Mouse (Mus musculus): ENCODE measurements around the gene Reep1.

Reep1 gene

DNA sequence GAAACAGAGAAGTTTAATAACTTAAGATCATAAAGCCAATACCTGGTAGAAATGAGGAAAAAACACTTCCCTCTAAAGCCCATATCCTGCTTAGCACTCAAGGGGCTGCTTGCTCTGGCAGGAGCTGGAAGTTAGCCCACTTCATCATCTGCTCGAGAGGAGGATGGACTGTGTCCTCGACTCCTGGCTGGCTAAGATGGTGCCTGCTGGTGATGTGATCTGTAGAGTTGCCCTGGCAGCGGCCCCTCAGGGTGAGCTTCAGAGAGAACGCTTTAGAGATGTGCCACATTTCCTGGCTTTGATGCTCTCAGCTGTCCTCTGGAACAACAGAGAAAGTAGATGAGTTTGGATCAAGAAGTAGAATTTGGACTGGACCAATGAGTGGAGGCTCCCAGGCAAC, 31.2 kb downstream of the Reep1 start:
- DNase-seq = no peak

DNA sequence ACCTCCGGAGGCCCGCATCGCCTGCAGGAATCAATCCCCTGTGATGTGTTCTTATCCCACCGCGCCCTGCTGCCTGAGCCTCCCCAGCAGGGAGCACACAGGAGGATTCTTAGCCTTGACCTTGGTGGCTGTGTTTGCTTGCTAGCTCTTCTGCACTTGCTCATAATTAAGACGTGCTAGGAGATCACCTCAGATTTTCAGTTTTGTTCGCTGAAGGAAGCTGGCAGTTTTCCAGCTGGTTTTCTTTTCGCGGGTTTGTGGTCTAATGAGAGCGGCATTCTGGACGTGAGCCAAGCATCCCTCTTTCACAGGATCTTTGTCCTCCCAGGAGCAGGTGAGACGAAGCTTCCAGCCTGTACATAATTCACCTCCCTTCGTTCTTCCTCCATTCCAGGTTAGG, 33.6 kb downstream of the Reep1 start:
- DNase-seq = no peak

DNA sequence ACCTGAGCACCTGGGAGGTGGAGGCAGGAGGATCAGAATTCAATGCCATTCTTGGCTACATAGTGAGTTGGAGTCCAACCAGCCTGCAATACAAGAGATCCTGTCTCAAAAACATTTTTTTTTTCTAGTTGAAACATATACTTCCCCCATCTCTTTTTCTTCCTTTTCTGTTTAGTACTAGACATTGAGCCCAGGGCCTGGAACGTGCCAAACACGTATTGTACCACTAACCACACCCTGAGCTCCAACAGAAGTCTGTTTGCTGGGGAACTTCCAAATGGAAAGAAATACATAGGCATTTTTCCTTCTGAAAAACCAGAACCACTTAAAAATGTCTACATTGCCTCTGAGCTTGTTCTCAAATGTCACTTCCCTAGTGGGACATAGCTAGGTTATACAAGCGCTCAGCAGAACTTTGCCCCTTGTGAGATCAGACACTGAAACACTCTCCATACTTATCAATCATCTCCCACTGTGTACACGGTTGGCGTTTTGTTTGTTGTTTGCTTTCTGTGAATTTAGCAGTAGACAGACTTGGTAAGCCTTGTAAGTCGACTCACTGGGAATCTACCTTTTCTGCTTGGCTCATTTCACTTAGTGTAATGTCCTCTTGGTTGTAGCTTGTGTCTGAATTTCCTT, 34.8 kb downstream of the Reep1 start:
- no peak for DNase-seq

DNA sequence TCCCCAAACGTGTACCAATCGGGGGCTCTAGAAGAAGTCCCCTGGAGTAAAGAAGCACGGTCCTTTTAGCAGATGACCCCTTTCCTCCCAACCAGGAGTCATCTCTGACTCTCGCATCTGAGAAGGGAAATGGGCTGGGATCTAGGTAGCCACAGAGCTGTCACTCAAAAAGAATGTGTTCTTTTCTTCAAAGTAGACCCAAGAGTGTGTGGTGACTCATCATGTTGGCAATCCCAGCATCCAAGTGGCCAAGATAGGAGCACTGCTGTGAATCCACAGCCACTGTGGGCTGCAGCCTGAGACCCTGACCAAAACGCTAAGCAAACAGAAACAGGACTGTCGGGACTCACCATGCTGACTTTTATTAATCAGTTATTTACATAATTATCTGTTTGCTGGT, 37.6 kb downstream of the Reep1 start:
- no peak for DNase-seq

DNA sequence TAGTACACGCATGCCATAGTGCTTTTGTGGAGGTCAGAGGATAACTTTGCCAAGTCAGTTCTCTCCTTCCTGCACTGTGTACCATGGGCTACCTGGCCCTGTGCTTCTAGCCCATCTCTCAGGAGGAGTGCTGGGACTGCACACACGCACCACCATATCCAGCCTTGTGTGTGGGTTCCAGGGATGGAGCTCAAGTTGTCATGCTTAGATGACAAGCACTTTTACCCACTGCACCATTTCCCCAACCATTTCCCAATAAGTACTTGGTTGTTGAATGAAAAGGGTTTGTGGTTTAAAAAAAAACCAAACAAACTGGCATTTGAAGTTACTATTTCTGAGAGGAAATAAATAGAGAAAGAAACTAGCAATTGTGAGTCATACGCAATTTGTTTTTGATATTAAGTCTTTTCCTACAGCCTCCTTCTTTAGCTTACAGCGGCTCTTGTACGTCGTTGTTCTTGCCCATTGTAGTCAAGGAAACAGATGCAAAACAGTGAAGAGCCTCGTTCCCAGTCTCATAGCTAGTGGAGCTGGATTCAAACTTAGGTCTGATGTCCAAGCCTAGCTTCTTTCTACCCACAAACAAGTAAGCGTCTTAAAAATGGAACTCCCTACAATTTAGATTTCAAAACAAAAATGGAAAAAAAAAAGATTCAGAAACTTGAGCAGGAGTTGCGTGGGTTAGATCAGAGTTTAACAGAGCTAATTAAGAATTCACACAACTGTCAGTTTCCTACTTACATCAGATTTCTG, 38.3 kb downstream of the Reep1 start:
- DNase-seq = no peak

DNA sequence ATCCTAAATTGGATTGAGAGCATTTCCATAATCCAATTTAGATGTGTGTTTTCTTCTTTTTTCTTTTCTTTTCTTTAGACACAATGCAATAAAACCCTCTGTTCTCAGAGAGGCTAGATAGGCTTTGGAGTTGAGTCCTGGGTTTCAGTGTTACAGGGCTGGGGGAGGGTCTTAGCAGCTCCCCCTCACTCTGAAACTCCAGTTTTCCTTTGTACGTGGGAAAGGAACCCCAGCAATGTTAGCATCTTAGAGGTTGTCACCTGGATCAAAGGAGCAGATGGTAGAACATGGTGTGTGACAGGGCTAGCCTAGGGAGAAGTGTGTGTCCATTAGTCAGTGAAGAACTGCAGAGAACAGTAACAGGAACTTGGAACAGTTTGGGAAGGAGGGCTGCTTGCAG, 38.9 kb downstream of the Reep1 start:
- no peak for DNase-seq

DNA sequence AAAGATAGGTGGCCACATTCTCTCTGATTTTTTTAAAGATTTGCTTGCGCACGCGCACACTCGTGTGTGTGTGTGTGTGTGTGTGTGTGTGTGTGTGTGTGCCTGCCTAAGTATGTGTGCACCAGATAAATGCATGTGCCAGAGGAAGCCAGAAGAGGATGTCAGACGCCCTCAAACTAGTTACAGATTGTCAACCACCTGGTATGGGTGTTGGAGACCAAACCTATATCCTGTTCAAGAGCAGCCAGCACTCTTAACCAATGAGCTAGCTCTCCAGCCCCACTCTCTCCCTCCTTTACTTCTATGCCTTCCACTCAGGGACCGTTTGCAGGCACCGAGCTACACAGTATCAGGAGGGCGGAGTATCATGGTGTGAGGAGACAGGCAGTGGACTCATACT, 39.5 kb downstream of the Reep1 start:
- no peak for DNase-seq

DNA sequence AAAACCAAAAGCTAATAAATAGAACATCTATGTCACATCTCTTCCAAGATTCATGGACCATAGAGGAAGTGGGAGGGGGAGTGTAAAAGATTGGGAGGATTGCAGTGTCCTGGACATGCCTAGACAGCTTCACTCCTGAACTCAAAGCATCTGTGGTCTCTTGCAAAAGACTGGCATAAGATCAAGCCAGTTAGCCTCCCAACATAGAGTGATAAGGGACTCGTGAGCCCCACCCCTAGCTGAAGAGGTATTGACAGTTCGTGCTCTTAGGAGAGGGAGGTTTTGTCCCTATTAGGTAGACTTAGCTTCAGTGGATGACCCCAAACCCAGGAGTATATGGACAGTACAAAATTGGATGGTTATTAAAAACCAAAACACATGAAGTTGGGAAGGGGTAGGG, 44.2 kb downstream of the Reep1 start:
- DNase-seq = no peak

DNA sequence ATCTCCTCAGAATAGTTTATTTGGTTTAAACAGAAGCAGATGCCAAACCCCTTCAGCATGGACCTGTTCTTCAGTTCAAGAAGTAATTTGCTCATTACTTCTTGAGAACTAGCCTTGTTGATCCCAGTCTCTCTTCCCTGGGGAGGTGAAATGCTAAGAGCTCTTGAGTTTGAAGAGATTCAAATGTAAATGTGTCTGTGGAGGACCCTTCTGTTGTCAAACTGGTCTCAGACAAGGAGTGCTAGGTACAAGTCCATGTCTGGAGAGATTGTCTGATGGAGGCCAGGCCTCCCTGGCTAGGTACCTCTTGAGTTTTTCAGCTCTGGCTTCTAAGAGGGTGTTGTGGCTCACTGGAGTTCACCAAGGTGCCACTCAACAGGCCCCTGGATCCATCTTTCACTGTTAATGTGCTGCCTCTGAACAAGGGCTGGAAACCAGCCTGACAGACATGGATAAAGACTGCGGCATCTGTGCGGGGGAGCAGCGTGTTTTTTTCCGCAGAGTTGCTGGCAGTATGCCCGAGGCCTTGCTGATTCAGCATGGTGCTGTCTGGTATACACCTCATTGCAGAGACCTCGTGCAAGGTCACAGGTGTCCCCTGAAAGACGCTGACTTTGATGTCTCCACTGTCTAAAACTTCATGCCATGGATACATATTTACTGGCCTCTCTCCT, 45.6 kb downstream of the Reep1 start:
- peak; percentile 6 to 24 for DNase-seq

DNA sequence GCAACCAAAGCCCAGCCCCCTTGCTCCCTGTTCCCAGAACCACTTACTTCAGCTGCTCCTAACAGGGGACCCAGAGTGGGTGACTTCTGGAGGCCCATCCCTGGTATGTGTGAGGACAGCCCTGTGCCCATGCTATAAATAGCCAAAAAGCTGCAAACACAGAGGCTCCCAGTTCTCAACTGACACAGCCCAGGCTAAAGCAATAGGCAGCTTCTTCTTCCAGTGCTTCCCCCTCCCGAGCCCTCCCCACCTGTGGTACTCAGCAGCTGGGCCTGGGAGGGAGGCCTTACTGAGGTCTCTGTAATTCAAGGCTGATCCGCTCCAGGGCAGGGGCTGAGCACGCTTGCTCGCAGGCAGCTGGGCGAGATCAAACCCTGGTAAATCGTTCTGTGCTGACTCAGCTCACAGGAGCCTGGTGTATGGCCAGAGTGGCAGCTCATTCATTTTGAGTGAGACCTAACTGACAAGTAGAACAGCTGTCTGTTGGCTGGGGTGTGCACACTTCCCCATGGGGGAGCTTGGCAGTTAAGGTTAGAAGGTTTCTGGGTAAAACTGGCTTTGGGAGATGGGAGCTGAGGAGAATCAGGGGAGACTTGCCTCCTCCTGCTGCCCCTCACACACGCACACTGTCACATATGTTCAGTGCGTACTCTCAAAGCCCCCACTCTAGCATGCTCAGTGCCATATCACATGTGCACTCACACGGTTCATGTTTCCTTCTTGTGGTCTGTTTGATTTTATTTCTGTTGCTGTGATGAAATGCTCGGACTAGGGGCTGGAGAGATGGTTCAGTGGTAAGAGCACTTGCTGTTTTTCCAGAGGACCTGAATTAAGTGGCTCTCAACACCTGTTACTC, 49.9 kb downstream of the Reep1 start:
- peak; percentile 7 to 10 for DNase-seq

DNA sequence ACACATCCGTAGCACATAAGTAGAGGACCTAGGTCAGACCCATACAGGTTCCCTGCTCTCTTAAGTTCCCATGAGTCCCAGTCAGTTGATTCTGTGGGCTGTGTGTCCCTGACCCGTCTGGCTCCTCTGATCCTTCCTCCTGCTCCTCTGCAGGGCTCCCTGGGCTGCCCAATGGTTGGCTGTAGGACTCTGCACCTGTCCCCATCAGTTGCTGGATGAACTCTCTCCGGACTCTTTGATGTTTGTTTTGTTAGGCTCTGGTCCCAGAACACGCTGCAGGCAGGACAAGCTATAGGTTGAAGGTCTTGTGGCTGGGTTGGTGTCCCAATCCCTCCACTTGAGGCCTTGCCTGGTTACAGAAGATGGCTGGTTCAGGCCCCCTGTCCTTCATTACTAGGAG, 51.4 kb downstream of the Reep1 start:
- DNase-seq = no peak

DNA sequence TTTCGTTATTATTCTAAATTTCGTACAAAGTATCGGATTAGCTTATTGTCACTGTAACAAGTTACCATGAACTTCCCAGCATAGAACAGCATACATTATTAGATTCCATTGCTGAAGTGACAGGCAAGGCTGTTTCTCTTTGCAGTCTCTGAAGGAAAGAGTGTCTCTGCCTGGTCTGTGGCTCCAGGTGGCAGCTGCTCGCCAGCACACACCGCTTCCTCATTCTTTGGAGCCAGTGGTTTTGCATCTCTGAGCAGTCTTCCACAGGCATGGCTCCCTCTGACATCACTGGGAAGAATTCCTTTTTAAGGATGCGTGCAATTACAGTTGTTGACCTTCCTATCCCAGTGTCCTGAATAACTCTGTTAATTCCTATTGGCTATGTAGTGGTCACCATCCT, 52.7 kb downstream of the Reep1 start:
- DNase-seq = no peak

DNA sequence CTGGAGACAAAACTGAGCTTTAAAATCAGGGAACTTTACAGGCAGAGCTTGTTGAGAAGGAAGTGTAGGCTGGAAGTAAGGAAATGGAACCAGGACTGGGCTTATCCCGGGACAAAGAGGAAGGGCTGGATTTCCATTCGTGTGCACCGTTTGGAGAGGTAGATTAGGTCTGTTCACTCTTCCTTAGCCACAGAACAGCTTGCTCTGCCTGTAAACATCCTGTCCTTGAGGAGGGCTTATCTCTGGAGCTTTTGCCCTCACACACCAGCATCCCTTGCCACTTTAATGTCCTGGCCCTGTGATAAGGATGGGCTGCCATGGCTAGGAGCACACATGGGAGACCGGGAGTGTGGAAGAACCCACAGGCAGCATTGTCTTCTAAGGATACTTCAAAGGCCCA, 60.4 kb downstream of the Reep1 start:
- no peak for DNase-seq

DNA sequence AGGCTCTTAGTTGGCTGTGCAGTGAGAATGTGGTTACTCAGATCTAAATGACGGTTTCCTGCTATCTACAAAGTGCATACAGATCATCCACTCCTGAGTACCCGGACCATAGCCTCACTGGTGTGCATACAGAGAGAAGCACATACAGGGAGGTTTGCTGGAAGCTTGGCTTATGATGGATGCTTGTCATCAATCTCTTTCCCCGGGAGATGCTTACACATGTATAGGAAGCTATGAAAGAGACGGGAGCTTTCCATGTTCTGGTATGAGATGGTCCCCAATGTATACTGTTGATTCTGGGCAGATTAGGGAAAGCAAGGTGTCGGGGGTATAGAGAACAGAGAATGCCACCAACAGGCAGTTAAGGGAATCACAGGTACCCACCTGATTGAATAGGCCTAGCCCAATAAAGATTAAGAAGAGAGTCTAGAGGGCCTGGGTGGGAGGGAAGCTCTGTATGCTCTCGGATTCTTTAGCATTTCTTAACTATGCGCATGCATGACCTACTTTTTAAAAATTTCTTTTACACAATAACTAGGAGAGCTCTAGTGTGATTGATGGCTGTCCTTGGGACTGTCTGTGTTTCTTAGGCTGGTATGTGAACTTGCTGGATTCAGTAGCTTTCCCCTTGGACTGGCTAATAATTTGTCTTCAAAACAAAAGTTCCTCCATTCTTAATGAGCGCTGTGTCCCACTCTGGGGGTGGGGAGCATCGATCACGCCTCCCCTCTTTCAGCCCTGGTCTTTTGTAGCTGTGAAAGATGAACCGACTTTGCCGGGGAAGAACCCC, 62.7 kb downstream of the Reep1 start:
- no peak for DNase-seq

DNA sequence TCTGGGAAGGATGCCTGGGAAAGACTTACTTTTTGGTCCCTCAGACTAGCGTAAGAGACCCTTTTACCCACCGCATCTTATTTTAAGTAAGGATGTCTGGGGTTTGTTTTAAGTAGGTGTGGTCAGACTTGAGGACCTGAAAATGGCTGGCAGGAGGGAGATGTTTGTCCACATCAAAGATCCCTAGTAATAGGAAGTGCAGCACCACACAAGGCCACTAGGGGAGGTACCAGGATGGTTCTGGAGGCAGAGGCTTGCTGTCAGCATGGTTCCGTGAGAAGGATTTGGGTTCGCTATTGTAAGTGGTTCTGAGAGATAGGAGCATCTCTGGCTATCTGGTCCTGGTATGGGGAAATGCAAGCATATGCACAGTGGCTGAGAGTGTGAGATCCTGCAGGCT, 63.5 kb downstream of the Reep1 start:
- no peak for DNase-seq

DNA sequence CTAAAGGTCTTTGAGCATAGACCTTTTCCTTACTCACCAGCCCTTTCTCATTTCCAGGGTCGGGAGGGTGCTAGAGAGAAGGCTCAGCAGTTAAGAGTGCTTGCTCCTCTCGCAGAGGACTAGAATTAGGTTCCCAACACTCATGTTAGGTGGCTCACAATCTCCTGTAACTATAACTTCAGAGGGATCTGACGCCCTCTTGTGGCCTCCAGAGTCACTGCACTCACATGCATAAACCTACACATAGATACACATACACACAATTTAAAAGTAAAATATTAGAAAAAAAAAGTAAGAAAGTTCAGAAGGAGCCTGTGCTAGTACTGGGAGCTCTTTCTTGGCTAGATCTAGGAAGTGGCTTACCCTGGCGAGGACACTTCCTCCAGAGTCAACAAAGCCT, 63.9 kb downstream of the Reep1 start:
- DNase-seq = no peak

DNA sequence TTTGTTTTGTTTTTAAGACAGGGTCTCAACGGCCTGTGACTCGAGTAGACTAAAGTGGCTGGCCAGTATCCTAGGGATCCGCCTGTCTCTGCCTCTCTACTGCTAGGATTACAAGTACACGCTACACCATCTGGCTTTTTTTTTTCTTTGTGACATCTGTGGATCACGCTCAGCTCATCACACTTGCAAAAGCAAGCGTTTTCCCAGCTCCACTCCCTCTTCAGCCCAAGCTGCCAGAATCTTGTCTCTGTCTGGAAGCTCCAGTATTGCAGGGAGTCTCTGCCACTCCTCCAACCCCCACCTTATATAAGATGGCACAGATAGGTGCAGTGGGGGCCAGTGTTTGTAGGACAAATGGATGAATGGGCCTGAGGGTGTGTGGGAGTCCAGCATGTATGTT, 64.8 kb downstream of the Reep1 start:
- DNase-seq = no peak

DNA sequence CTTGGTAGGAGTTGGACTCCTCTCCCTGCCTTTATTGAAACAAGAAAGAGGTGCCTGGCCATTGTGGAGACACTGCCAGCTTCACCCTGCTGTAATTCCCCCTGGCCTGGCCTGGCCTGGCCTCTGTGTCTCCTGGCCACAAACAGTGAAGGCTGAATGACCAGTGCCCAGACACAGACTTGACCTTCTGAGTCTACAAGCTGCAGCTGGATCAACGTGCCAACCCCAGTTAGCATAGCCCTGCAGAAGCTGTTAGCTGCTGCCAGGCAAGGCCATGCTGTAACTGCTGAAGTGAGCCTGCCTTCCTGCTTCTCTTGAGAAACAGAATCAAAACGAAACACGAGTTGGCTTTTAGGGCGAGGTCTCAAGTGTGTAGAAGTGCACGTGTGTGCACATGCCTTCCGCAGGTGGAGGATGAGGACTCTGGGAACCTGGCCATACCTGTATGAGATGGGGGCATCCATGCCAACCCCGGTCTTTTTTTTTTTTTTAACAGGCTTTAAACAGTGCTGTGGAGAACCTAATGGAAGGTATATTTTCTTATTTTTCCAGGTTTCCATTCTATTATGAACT, 65.4 kb downstream of the Reep1 start:
- DNase-seq = peak; percentile 16 to 29

DNA sequence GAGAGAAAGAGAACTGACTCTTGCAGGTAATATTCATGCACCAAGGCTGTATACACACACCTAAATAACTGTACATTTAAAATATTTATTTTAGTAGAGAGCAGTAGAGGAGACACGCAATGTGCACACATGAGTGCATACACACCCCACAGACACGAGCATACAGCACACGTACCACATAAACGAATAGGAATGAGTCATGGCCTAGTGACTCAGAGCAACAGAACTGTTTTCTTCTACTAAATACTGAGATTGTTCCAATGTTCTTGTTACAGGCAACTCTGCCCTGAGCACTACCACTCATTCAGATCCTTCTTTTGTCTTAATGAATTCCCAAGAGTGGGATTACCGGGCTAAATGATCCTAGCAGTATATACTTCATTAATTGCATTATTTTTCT, 70.7 kb downstream of the Reep1 start:
- no peak for DNase-seq

DNA sequence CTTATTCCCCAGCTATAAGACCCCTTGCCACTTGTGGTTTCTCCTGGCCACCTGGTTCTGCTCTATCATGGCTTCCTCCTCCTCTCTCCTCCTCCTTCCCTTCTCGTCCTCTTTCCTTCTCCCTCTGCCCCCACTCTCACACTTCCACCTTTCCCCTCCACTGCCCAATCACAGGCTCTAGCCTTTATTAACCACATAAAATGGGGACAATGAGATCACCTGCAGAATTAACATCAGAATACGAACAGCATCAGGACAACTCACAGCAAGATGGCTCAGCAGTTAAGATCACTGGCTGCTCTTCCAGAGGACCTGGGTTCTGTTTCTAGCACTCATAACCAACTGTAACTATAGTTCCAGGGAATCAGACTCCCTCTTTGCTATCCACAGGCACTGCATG, 72.5 kb downstream of the Reep1 start:
- DNase-seq = no peak

DNA sequence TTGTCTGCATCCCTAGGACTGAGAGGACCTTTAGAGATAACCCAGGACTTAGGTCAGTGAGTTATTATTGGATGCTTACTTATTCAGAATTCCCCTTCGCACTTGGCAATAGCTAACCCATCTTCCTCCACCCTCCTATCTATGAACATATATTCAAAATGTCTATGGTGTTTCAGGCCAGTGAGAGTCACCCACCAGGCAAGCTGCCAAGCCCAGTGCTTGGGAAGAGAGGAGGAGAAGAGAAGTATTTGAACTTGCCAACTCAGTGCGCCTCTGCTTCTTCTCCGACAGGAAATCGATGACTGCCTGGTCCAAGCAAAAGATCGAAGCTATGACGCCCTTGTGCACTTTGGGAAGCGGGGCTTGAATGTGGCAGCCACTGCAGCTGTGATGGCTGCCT, 73.1 kb downstream of the Reep1 start:
- no peak for DNase-seq

DNA sequence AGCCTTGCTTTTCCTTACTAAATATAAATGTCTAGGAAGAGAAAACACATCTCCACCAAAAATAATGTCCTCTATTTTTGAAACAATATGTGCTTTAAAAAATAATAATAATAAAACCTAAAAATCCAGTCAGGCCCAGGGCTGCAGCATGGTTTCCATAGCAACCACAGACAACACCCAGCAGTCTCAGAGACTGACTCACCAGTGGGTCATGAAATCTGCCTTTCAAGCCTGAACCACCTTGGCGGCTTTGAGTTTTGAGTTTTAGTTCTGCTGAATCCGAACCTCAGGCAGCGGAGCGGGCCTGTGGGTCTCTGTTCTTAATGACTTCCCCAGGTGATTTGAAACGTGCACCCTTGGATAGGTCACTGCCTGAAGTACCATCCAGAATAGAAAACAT, 75.8 kb downstream of the Reep1 start:
- no peak for DNase-seq
